Mouse (Mus musculus) E14TG2a.4 (cell line): ENCODE data around the gene Esf1.
A peak's percentile ranks its signal among the peaks of the same experiment; 100 is the strongest.
"Not testable (repeated sequence)": the region's sequence is repeated elsewhere in the genome, so short reads cannot be mapped to it uniquely, and the experiment has no call there.

ENCODE experiments used
- H3K27me3 ChIP-seq: 2 replicates; pipeline ENCODE4 v1.6.1; 2014; ENCODE audit warnings: low read length, control low read depth; ENCODE audit not compliant: insufficient read depth
- H3K36me3 ChIP-seq: 2 replicates; pipeline ENCODE4 v1.6.1; 2014; ENCODE audit warnings: low read length, control low read depth; ENCODE audit not compliant: insufficient read depth
- H3K4me1 ChIP-seq: replicated peaks from 2 replicates; pipeline ENCODE4 v1.6.1; 2014; ENCODE audit warnings: low read depth, low read length, control low read depth
- H3K4me3 ChIP-seq: replicated peaks from 2 replicates; pipeline ENCODE4 v1.5.1; 2014; ENCODE audit warnings: mild to moderate bottlenecking, low read length
- H3K9me3 ChIP-seq: 2 replicates; pipeline ENCODE4 v1.6.1; 2014; ENCODE audit warnings: low read length, control low read depth
- CTCF ChIP-seq: conservative IDR thresholded peaks from 2 replicates; pipeline ENCODE4 v1.5.1; 2014; ENCODE audit warnings: low read length
- NANOG ChIP-seq: IDR thresholded peaks from 2 replicates; pipeline ENCODE4 v1.6.1; 2014; ENCODE audit warnings: borderline replicate concordance, low read length, mixed read lengths
- POU5F1 ChIP-seq: IDR thresholded peaks from 2 replicates; pipeline ENCODE4 v1.6.1; 2014; ENCODE audit warnings: low read length, borderline replicate concordance

Gene Esf1

DNA sequence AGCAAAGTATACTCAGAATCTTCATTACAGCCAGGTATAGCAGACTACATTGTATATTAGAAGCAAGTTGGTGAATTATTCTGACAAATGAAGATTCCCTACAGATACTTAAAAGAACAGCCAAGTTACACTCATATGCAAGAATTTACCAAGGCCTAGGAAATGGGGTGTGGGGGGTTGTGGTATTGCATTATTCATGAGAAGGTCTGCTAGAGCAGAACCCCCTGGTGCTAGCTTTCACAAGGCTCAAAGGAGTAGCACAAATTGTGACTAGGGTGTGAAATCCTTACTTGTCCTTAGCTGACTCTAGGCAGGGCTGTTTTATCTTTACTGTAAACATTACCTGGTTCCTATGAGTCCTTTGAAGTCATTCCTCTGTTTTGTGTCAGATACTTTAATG lies 91.1 kb downstream of the Esf1 start:
- not testable (repeated sequence) for H3K4me3 ChIP-seq, H3K27me3 ChIP-seq
- TF ChIP-seq POU5F1, result peak; percentile 82; the same call in 1 of the 2 replicates

GRCm38 (mm10) chr2:140078600-140079280 lies 91.6 kb downstream of the Esf1 start:
- H3K4me3 ChIP-seq, result peak overlapping the region; percentile 20; the same call in 1 of the 2 replicates
- H3K9me3 ChIP-seq, result no peaks in the 10 kb centered on the region
- H3K4me1 ChIP-seq, result peaks cover 65% of the 10 kb centered on the region
- no peak for TF ChIP-seq POU5F1
- no peak for TF ChIP-seq CTCF
- no peaks in the 10 kb centered on the region for H3K27me3 ChIP-seq
- no peaks in the 10 kb centered on the region for H3K36me3 ChIP-seq

More for the DNA sequence above, 91.1 kb downstream of the Esf1 start:
- H3K9me3 ChIP-seq, H3K36me3 ChIP-seq: not testable (repeated sequence)
- peaks cover 66% of the 10 kb centered on the region for H3K4me1 ChIP-seq

DNA sequence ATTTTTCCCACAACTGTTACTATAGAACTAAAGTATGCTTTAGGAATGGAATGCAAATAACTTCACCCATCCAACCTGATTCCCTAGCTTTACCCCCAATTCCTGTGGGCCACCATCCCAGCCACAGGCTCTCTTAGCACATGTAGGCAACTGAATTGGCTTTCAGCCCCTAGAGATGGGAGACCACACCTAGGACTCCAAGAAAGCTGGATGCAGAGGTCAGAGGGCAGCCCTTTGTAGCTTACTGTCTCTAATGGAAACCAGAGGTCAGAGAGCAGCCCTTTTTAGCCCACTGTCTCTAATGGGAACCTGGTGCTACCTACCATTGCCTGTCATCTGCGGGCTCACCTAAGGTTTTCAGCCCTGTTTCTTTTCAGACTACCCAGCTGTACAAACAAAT lies 92.9 kb downstream of the Esf1 start:
- Histone ChIP-seq H3K36me3 (no peaks in the 10 kb centered on the region), H3K27me3 (no peaks in the 10 kb centered on the region)

GRCm38 (mm10) chr2:140075150-140075549 lies 95.2 kb downstream of the Esf1 start:
- no peaks in the 10 kb centered on the region for H3K27me3 ChIP-seq
- no peaks in the 10 kb centered on the region for H3K9me3 ChIP-seq
- H3K4me1 ChIP-seq, result peaks cover 64% of the 10 kb centered on the region
- no peak for TF ChIP-seq POU5F1
- TF ChIP-seq CTCF, result no peak
- no peak for TF ChIP-seq NANOG
- no peaks in the 10 kb centered on the region for H3K36me3 ChIP-seq
- H3K4me3 ChIP-seq, result no peak overlapping the region

More for the DNA sequence above, 92.9 kb downstream of the Esf1 start:
- Histone ChIP-seq H3K9me3 (no peaks in the 10 kb centered on the region), H3K4me3 (peak overlapping the region; percentile 39), H3K4me1 (peaks cover 74% of the 10 kb centered on the region)
- TF ChIP-seq POU5F1, result no peak
- TF ChIP-seq NANOG, result no peak
- no peak for TF ChIP-seq CTCF
